Mouse (Mus musculus): Measurements from ENCODE around the gene Mmp8. TPM values are rescaled to one million over a fixed set of nuclear protein-coding genes. Genes with fewer than 3 reads are reported as not detected.

Gene Mmp8
- total RNA-seq (2022), result under 1 TPM in 3 of 4 experiments, not detected in 1; 0.11 to 0.29 (median 0.28) TPM

- no peak for DNase-seq
These were observed at the start of gene Mmp8 for GRCm38 (mm10) chr9:7558221-7559017. Gene Mmp8, plus strand, starts transcription at chr9:7558456.

- no peak for DNase-seq
These were observed 48.5 kb upstream of the Mmp8 start for GRCm38 (mm10) chr9:7509619-7510233.

GRCm38 (mm10) chr9:7517944-7518571, 40.2 kb upstream of the Mmp8 start:
- DNase-seq, result no peak

GRCm38 (mm10) chr9:7526255-7526940, 31.9 kb upstream of the Mmp8 start:
- DNase-seq, result no peak

GRCm38 (mm10) chr9:7542763-7543162, 15.5 kb upstream of the Mmp8 start:
- no peak for DNase-seq

- DNase-seq, result no peak
These were observed 13.3 kb upstream of the Mmp8 start for GRCm38 (mm10) chr9:7544923-7545457.

GRCm38 (mm10) chr9:7545471-7545870, 12.8 kb upstream of the Mmp8 start:
- no peak for DNase-seq

GRCm38 (mm10) chr9:7545920-7546319, 12.3 kb upstream of the Mmp8 start:
- no peak for DNase-seq

- DNase-seq, result no peak
These were observed 6.3 kb upstream of the Mmp8 start for GRCm38 (mm10) chr9:7551943-7552342.

- no peak for DNase-seq
These were observed 4.7 kb upstream of the Mmp8 start for GRCm38 (mm10) chr9:7553536-7553935.

- DNase-seq, result no peak
These were observed 3.9 kb upstream of the Mmp8 start for GRCm38 (mm10) chr9:7554382-7554781.

GRCm38 (mm10) chr9:7560026-7560425, 1.8 kb downstream of the Mmp8 start:
- no peak for DNase-seq

GRCm38 (mm10) chr9:7567376-7567775, 9.1 kb downstream of the Mmp8 start:
- DNase-seq, result peak; percentile 30

GRCm38 (mm10) chr9:7567923-7568322, 9.7 kb downstream of the Mmp8 start:
- no peak for DNase-seq

GRCm38 (mm10) chr9:7570485-7570884, 12.2 kb downstream of the Mmp8 start:
- DNase-seq, result no peak

GRCm38 (mm10) chr9:7571162-7571561, 12.9 kb downstream of the Mmp8 start, which contains the start of gene Mmp27:
Gene Mmp27, plus strand, starts transcription at chr9:7571396.
- no peak for DNase-seq

- no peak for DNase-seq
These were observed 13.9 kb downstream of the Mmp8 start for GRCm38 (mm10) chr9:7572188-7572587.

- DNase-seq, result no peak
These were observed 14.5 kb downstream of the Mmp8 start for GRCm38 (mm10) chr9:7572663-7573308.

- DNase-seq, result no peak
These were observed 17.3 kb downstream of the Mmp8 start for GRCm38 (mm10) chr9:7575526-7575925.

- no peak for DNase-seq
These were observed 19.1 kb downstream of the Mmp8 start for GRCm38 (mm10) chr9:7577371-7577770.

GRCm38 (mm10) chr9:7590063-7590462, 31.8 kb downstream of the Mmp8 start:
- DNase-seq, result no peak

- no peak for DNase-seq
These were observed 35.1 kb downstream of the Mmp8 start for GRCm38 (mm10) chr9:7593272-7593812.

All from adrenal gland, adult 8-10 months (tissue).